Mouse (Mus musculus): ENCODE results near the gene Syn3. TPM values are rescaled to one million over a fixed set of nuclear protein-coding genes. Genes with fewer than 3 reads are reported as not detected.

The Syn3 gene
- polyA plus RNA-seq, 1 experiment, result 0.75 TPM

GRCm38 (mm10) chr10:86272826-86273225 is 225.9 kb downstream of the Syn3 start:
- Histone ChIP-seq H3K36me3 (ENCODE audit: control insufficient read depth, insufficient read depth, low read length) (no peaks in the 10 kb centered on the region), H3K27ac (ENCODE audit: insufficient read depth, low read depth, low read length) (peak overlapping the region; percentile 15; the same call in 1 of the 2 replicates), H3K27me3 (ENCODE audit: control insufficient read depth, insufficient read depth, low read length) (no peaks in the 10 kb centered on the region), H3K4me3 (ENCODE audit: low read depth, low read length) (no peak overlapping the region), H3K4me1 (ENCODE audit: control insufficient read depth, insufficient read depth, insufficient read length, low read length) (no peaks in the 10 kb centered on the region)
- WGBS, result 87% methylated on average over 3 of the region's 3 CpGs
- TF ChIP-seq CTCF (IDR thresholded peaks at IDR 0.05; ENCODE audit: extremely low read depth, insufficient read length, insufficient replicate concordance, low read depth, low read length), result no peak
- no peak for TF ChIP-seq POLR2A (IDR thresholded peaks at IDR 0.05; ENCODE audit: low read depth, low read length)

GRCm38 (mm10) chr10:86270254-86270653 is 228.4 kb downstream of the Syn3 start:
- TF ChIP-seq CTCF (IDR thresholded peaks at IDR 0.05; ENCODE audit: extremely low read depth, insufficient read length, insufficient replicate concordance, low read depth, low read length) (no peak), POLR2A (IDR thresholded peaks at IDR 0.05; ENCODE audit: low read depth, low read length) (no peak)
- no peaks in the 10 kb centered on the region for H3K4me1 ChIP-seq (ENCODE audit: control insufficient read depth, insufficient read depth, insufficient read length, low read length)
- H3K27ac ChIP-seq (ENCODE audit: insufficient read depth, low read depth, low read length), result no peak overlapping the region
- H3K4me3 ChIP-seq (ENCODE audit: low read depth, low read length), result no peak overlapping the region
- no peaks in the 10 kb centered on the region for H3K27me3 ChIP-seq (ENCODE audit: control insufficient read depth, insufficient read depth, low read length)
- WGBS, result 56% methylated on average over 3 of the region's 3 CpGs
- no peaks in the 10 kb centered on the region for H3K36me3 ChIP-seq (ENCODE audit: control insufficient read depth, insufficient read depth, low read length)

DNA sequence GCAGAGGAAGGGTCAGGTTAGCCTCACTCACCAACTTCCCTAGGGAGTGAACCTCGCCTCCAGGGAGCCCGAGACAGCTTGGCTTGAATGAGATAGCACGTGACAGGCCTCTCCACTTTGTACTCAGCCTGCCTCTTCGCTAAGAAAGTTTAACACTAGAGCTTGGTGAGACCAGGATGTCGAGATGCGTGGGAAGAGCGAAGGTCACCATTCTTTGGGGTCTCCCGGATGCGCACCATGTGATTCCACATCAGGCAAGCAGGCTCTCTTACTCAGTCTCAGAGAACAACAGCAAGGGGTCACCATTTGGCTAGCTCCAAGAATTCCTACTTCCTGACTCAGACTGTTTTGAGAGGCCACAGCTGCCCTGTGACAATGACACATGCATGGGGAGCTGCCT is 234.1 kb downstream of the Syn3 start:
- H3K36me3 ChIP-seq (ENCODE audit: control insufficient read depth, insufficient read depth, low read length), result no peaks in the 10 kb centered on the region
- WGBS, result 80% methylated on average over 9 of the region's 9 CpGs
- H3K27ac ChIP-seq (ENCODE audit: insufficient read depth, low read depth, low read length), result no peak overlapping the region
- no peak overlapping the region for H3K4me3 ChIP-seq (ENCODE audit: low read depth, low read length)
- H3K4me1 ChIP-seq (ENCODE audit: control insufficient read depth, insufficient read depth, insufficient read length, low read length), result no peaks in the 10 kb centered on the region
- TF ChIP-seq CTCF (IDR thresholded peaks at IDR 0.05; ENCODE audit: extremely low read depth, insufficient read length, insufficient replicate concordance, low read depth, low read length) (no peak), POLR2A (IDR thresholded peaks at IDR 0.05; ENCODE audit: low read depth, low read length) (no peak)
- H3K27me3 ChIP-seq (ENCODE audit: control insufficient read depth, insufficient read depth, low read length), result no peaks in the 10 kb centered on the region

GRCm38 (mm10) chr10:86261725-86262124 is 237.0 kb downstream of the Syn3 start:
- TF ChIP-seq POLR2A (IDR thresholded peaks at IDR 0.05; ENCODE audit: low read depth, low read length) (no peak), CTCF (IDR thresholded peaks at IDR 0.05; ENCODE audit: extremely low read depth, insufficient read length, insufficient replicate concordance, low read depth, low read length) (no peak)
- 80% methylated on average over 2 of the region's 2 CpGs for WGBS
- Histone ChIP-seq H3K4me1 (ENCODE audit: control insufficient read depth, insufficient read depth, insufficient read length, low read length) (no peaks in the 10 kb centered on the region), H3K4me3 (ENCODE audit: low read depth, low read length) (no peak overlapping the region), H3K27ac (ENCODE audit: insufficient read depth, low read depth, low read length) (no peak overlapping the region), H3K36me3 (ENCODE audit: control insufficient read depth, insufficient read depth, low read length) (no peaks in the 10 kb centered on the region), H3K27me3 (ENCODE audit: control insufficient read depth, insufficient read depth, low read length) (no peaks in the 10 kb centered on the region)

DNA sequence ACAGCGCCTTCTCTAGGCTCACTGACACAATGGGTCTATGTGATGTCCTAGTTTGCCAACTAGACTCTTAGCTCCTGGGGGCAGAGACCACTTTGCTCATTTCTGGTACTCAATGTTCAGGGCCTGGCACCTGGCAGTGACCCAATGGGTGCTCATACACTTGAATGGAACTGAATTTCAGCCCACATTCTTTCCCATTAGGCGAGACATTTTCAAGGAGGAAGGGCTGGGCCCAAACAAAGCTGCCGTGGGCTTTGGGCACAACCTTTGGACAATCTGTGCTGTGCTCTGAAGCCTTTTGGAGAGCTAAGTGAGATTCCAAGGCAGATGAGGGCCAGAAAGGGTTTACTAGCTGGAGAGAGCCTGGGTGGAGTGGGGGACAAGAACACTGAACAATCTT is 239.7 kb downstream of the Syn3 start:
- WGBS, result 68% methylated on average over 3 of the region's 3 CpGs
- Histone ChIP-seq H3K4me1 (ENCODE audit: control insufficient read depth, insufficient read depth, insufficient read length, low read length) (no peaks in the 10 kb centered on the region), H3K4me3 (ENCODE audit: low read depth, low read length) (no peak overlapping the region), H3K27ac (ENCODE audit: insufficient read depth, low read depth, low read length) (no peak overlapping the region), H3K27me3 (ENCODE audit: control insufficient read depth, insufficient read depth, low read length) (no peaks in the 10 kb centered on the region), H3K36me3 (ENCODE audit: control insufficient read depth, insufficient read depth, low read length) (no peaks in the 10 kb centered on the region)
- TF ChIP-seq CTCF (IDR thresholded peaks at IDR 0.05; ENCODE audit: extremely low read depth, insufficient read length, insufficient replicate concordance, low read depth, low read length) (no peak), POLR2A (IDR thresholded peaks at IDR 0.05; ENCODE audit: low read depth, low read length) (no peak)

DNA sequence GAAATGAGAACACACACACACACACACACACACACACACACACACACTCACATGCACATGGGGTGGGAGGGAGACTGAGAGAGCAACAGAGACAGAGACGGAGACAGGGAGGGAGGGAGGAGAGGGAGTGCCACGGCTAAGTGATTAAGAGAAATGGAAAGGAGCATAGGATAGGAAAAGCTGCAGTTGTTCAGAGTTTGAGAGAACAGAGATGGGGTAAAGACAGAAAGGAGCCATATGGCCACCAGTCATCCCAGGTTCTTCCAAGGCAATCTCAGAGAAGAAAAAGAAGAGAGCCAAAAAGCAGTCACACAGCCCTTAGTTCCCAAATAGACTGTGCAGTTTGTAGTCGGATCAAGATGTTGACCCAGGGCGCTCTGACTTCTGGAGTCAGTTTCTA is 240.7 kb downstream of the Syn3 start:
- TF ChIP-seq CTCF (IDR thresholded peaks at IDR 0.05; ENCODE audit: extremely low read depth, insufficient read length, insufficient replicate concordance, low read depth, low read length) (no peak), POLR2A (IDR thresholded peaks at IDR 0.05; ENCODE audit: low read depth, low read length) (no peak)
- WGBS, result 63% methylated on average over 4 of the region's 4 CpGs
- Histone ChIP-seq H3K27me3 (ENCODE audit: control insufficient read depth, insufficient read depth, low read length) (no peaks in the 10 kb centered on the region), H3K4me3 (ENCODE audit: low read depth, low read length) (no peak overlapping the region), H3K36me3 (ENCODE audit: control insufficient read depth, insufficient read depth, low read length) (no peaks in the 10 kb centered on the region), H3K27ac (ENCODE audit: insufficient read depth, low read depth, low read length) (no peak overlapping the region), H3K4me1 (ENCODE audit: control insufficient read depth, insufficient read depth, insufficient read length, low read length) (no peaks in the 10 kb centered on the region)

GRCm38 (mm10) chr10:86257045-86257444 is 241.7 kb downstream of the Syn3 start:
- no peaks in the 10 kb centered on the region for H3K36me3 ChIP-seq (ENCODE audit: control insufficient read depth, insufficient read depth, low read length)
- TF ChIP-seq CTCF (IDR thresholded peaks at IDR 0.05; ENCODE audit: extremely low read depth, insufficient read length, insufficient replicate concordance, low read depth, low read length) (no peak), POLR2A (IDR thresholded peaks at IDR 0.05; ENCODE audit: low read depth, low read length) (no peak)
- H3K27me3 ChIP-seq (ENCODE audit: control insufficient read depth, insufficient read depth, low read length), result no peaks in the 10 kb centered on the region
- WGBS, result 84% methylated on average over 3 of the region's 3 CpGs
- H3K4me1 ChIP-seq (ENCODE audit: control insufficient read depth, insufficient read depth, insufficient read length, low read length), result no peaks in the 10 kb centered on the region
- no peak overlapping the region for H3K4me3 ChIP-seq (ENCODE audit: low read depth, low read length)
- no peak overlapping the region for H3K27ac ChIP-seq (ENCODE audit: insufficient read depth, low read depth, low read length)

DNA sequence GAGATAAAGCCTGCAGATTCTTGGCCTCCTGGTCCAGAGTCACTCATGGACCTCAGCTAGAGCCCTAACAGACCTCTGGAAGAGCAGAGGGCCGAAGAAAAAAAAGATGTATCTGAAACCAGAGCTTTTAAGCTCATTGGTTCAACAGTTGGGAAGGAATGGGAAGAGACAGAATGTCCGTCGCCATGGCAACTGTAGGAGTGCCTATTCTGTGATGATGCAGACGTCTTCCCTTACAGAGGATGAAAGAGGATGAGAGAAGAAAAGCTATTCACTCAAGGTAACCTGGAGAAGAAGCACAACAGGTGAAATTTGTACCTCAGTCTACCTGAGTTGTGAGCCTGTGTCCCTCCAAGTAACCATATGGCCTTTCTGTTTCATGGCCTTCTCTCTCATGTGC is 242.5 kb downstream of the Syn3 start:
- 72% methylated on average over 4 of the region's 4 CpGs for WGBS
- Histone ChIP-seq H3K4me3 (ENCODE audit: low read depth, low read length) (no peak overlapping the region), H3K27me3 (ENCODE audit: control insufficient read depth, insufficient read depth, low read length) (no peaks in the 10 kb centered on the region), H3K36me3 (ENCODE audit: control insufficient read depth, insufficient read depth, low read length) (no peaks in the 10 kb centered on the region), H3K27ac (ENCODE audit: insufficient read depth, low read depth, low read length) (no peak overlapping the region), H3K4me1 (ENCODE audit: control insufficient read depth, insufficient read depth, insufficient read length, low read length) (no peaks in the 10 kb centered on the region)
- TF ChIP-seq POLR2A (IDR thresholded peaks at IDR 0.05; ENCODE audit: low read depth, low read length) (no peak), CTCF (IDR thresholded peaks at IDR 0.05; ENCODE audit: extremely low read depth, insufficient read length, insufficient replicate concordance, low read depth, low read length) (no peak)

Measured in small intestine, adult 2 months (tissue).